Mouse (Mus musculus): ENCODE results near the gene Scyl2. TPM values are rescaled to one million over a fixed set of nuclear protein-coding genes. Genes with fewer than 3 reads are reported as not detected.

Gene Scyl2
- total and polyA plus RNA-seq, 3 experiments, result 15.1 to 17.4 (median 17.2) TPM

GRCm38 (mm10) chr10:89633736-89634426 is 52.2 kb downstream of the Scyl2 start:
- no peaks in the 10 kb centered on the region for H3K4me1 ChIP-seq (ENCODE audit: control insufficient read depth in 1 of 2, insufficient read depth in 2 of 2)
- H3K4me3 ChIP-seq (replicated peaks in 1 of 3; ENCODE audit: low read depth in 2 of 3, low read length in 2 of 3, poor library complexity in 1 of 3), result no peak overlapping the region
- H3K79me2 ChIP-seq (replicated peaks; ENCODE audit: control insufficient read depth, extremely low read depth, insufficient read depth, poor library complexity, severe bottlenecking), result no peaks in the 10 kb centered on the region
- no peak overlapping the region for H3K9ac ChIP-seq (ENCODE audit: insufficient read depth, low read depth)
- dilution Hi-C loops (cut with MboI; ENCODE audit: extremely low pct_ligation_motif_present, extremely low pct_unique_long_range_greater_than_20kb, low sequenced_read_pairs) (no loop called here), in situ Hi-C loops (cut with MboI; ENCODE audit: low pct_ligation_motif_present, low pct_unique_long_range_greater_than_20kb, low sequenced_read_pairs) (loop anchor here (10.0 to 25.0 kb wide), 2 partner anchors 169 to 297 kb away; partner anchors contain the start of gene Ano4)
- no peaks in the 10 kb centered on the region for H3K27me3 ChIP-seq (replicated peaks)
- H3K36me3 ChIP-seq (replicated peaks in 1 of 2; ENCODE audit: control insufficient read depth in 1 of 2, insufficient read depth in 1 of 2, low read length in 1 of 2), result no peaks in the 10 kb centered on the region
- no peak overlapping the region for H3K27ac ChIP-seq (ENCODE audit: insufficient read depth, low read depth)
- H3K4me2 ChIP-seq (ENCODE audit: insufficient read depth, low read depth, poor library complexity, severe bottlenecking), result no peak overlapping the region
- TF ChIP-seq TCF12 (IDR thresholded peaks at IDR 0.05; ENCODE audit: low read depth, low read length), result no peak
- no peak for TF ChIP-seq SMC3 (IDR thresholded peaks at IDR 0.05; ENCODE audit: low read depth, low read length)
- no peak for DNase-seq (ENCODE audit: extremely low read depth)
- no peaks in the 10 kb centered on the region for H3K9me3 ChIP-seq (replicated peaks; ENCODE audit: low read length)

- Histone ChIP-seq H3K4me3 (replicated peaks in 1 of 3; ENCODE audit: low read depth in 2 of 3, low read length in 2 of 3, poor library complexity in 1 of 3) (no peak overlapping the region), H3K79me2 (replicated peaks; ENCODE audit: control insufficient read depth, extremely low read depth, insufficient read depth, poor library complexity, severe bottlenecking) (no peaks in the 10 kb centered on the region), H3K27me3 (replicated peaks) (no peaks in the 10 kb centered on the region), H3K4me1 (ENCODE audit: control insufficient read depth in 1 of 2, insufficient read depth in 2 of 2) (no peaks in the 10 kb centered on the region), H3K4me2 (ENCODE audit: insufficient read depth, low read depth, poor library complexity, severe bottlenecking) (no peak overlapping the region), H3K27ac (ENCODE audit: insufficient read depth, low read depth) (no peak overlapping the region), H3K36me3 (replicated peaks in 1 of 2; ENCODE audit: control insufficient read depth in 1 of 2, insufficient read depth in 1 of 2, low read length in 1 of 2) (no peaks in the 10 kb centered on the region), H3K9me3 (replicated peaks; ENCODE audit: low read length) (no peaks in the 10 kb centered on the region), H3K9ac (ENCODE audit: insufficient read depth, low read depth) (no peak overlapping the region)
- in situ Hi-C loops (cut with MboI; ENCODE audit: low pct_ligation_motif_present, low pct_unique_long_range_greater_than_20kb, low sequenced_read_pairs) (loop anchor here (10.0 to 25.0 kb wide), 2 partner anchors 168 to 296 kb away; partner anchors contain the start of gene Ano4), dilution Hi-C loops (cut with MboI; ENCODE audit: extremely low pct_ligation_motif_present, extremely low pct_unique_long_range_greater_than_20kb, low sequenced_read_pairs) (no loop called here)
- TF ChIP-seq SMC3 (IDR thresholded peaks at IDR 0.05; ENCODE audit: low read depth, low read length) (no peak), USF2 (conservative IDR thresholded peaks at IDR 0.05; ENCODE audit: low read depth, low read length) (no peak)
- DNase-seq (ENCODE audit: extremely low read depth), result no peak
These were observed 53.0 kb downstream of the Scyl2 start for GRCm38 (mm10) chr10:89633121-89633520.

GRCm38 (mm10) chr10:89631831-89632230 is 54.3 kb downstream of the Scyl2 start:
- no peak for TF ChIP-seq EP300 (IDR thresholded peaks at IDR 0.05; ENCODE audit: low read length)
- TF ChIP-seq NRF1 (IDR thresholded peaks at IDR 0.05; ENCODE audit: low read depth, low read length), result no peak
- no peak for TF ChIP-seq UBTF (IDR thresholded peaks at IDR 0.05; ENCODE audit: low read depth, low read length)
- TF ChIP-seq SIN3A (IDR thresholded peaks at IDR 0.05; ENCODE audit: low read length), result no peak
- no peak for TF ChIP-seq RAD21 (IDR thresholded peaks at IDR 0.05; ENCODE audit: low read depth, low read length)
- TF ChIP-seq POLR2AphosphoS2 (IDR thresholded peaks at IDR 0.05; ENCODE audit: low read depth, low read length), result no peak
- TF ChIP-seq USF2 (conservative IDR thresholded peaks at IDR 0.05; ENCODE audit: low read depth, low read length), result no peak
- TF ChIP-seq CTCF (conservative IDR thresholded peaks at IDR 0.05 in 1 of 2, IDR thresholded peaks at IDR 0.05 in 1 of 2; ENCODE audit: low read depth in 2 of 2, low read length in 2 of 2), result no peak
- TF ChIP-seq IRF4 (IDR thresholded peaks at IDR 0.05; ENCODE audit: low read depth, low read length), result no peak
- TF ChIP-seq E2F4 (IDR thresholded peaks at IDR 0.05; ENCODE audit: insufficient replicate concordance, low read depth, low read length), result no peak
- no peaks in the 10 kb centered on the region for H3K36me3 ChIP-seq (replicated peaks in 1 of 2; ENCODE audit: control insufficient read depth in 1 of 2, insufficient read depth in 1 of 2, low read length in 1 of 2)
- H3K9me3 ChIP-seq (replicated peaks; ENCODE audit: low read length), result no peaks in the 10 kb centered on the region
- no peaks in the 10 kb centered on the region for H3K79me2 ChIP-seq (replicated peaks; ENCODE audit: control insufficient read depth, extremely low read depth, insufficient read depth, poor library complexity, severe bottlenecking)
- no peaks in the 10 kb centered on the region for H3K4me1 ChIP-seq (ENCODE audit: control insufficient read depth in 1 of 2, insufficient read depth in 2 of 2)
- no peak overlapping the region for H3K4me3 ChIP-seq (replicated peaks in 1 of 3; ENCODE audit: low read depth in 2 of 3, low read length in 2 of 3, poor library complexity in 1 of 3)
- H3K9ac ChIP-seq (ENCODE audit: insufficient read depth, low read depth), result no peak overlapping the region
- dilution Hi-C loops (cut with MboI; ENCODE audit: extremely low pct_ligation_motif_present, extremely low pct_unique_long_range_greater_than_20kb, low sequenced_read_pairs) (no loop called here), in situ Hi-C loops (cut with MboI; ENCODE audit: low pct_ligation_motif_present, low pct_unique_long_range_greater_than_20kb, low sequenced_read_pairs) (loop anchor here (10.0 to 25.0 kb wide), 2 partner anchors 167 to 295 kb away; partner anchors contain the start of gene Ano4)
- no peak for DNase-seq (ENCODE audit: extremely low read depth)
- H3K27me3 ChIP-seq (replicated peaks), result no peaks in the 10 kb centered on the region
- H3K27ac ChIP-seq (ENCODE audit: insufficient read depth, low read depth), result no peak overlapping the region
- no peak overlapping the region for H3K4me2 ChIP-seq (ENCODE audit: insufficient read depth, low read depth, poor library complexity, severe bottlenecking)
